Mouse (Mus musculus) MEL (cell line): Measurements from ENCODE around the gene Fyn. TPM values are rescaled to one million over a fixed set of nuclear protein-coding genes. Genes with fewer than 3 reads are reported as not detected.

Experiments used
- DNase-seq: peaks from one replicate; pipeline ENCODE4 v3.0.0; 2011; ENCODE audit warnings: low read depth, low spot score
- H3K27ac ChIP-seq: 2 replicates; pipeline ENCODE4 v1.5.1; 2012; ENCODE audit warnings: low read depth, mild to moderate bottlenecking, control low read depth, low read length, moderate library complexity; ENCODE audit not compliant: control insufficient read depth
- H3K27me3 ChIP-seq, 2 experiments: fragments of 150-350 bp in 1 of 2; sonication (generic) in 1 of 2; 2 replicates each; pipeline ENCODE4 v1.6.1; 2012; ENCODE audit warnings: low read length in 2 of 2, mild to moderate bottlenecking in 2 of 2, improper control_type of control experiment in 1 of 2, moderate library complexity in 1 of 2; ENCODE audit not compliant: insufficient read depth in 2 of 2, control insufficient read depth in 1 of 2
- H3K36me3 ChIP-seq, 2 experiments: 2 replicates each; pipeline ENCODE4 v1.6.1; 2012 to 2014; ENCODE audit warnings: low read length in 2 of 2, improper control_type of control experiment in 1 of 2, inconsistent platforms in 1 of 2, mild to moderate bottlenecking in 1 of 2; ENCODE audit not compliant: insufficient read depth in 2 of 2, control insufficient read depth in 1 of 2
- H3K4me1 ChIP-seq, 2 experiments: fragments of 150-350 bp in 1 of 2; sonication (generic) in 1 of 2; 2 replicates each; pipeline ENCODE4 v1.6.1; 2012; ENCODE audit warnings: low read length in 2 of 2, improper control_type of control experiment in 1 of 2, mild to moderate bottlenecking in 1 of 2; ENCODE audit not compliant: insufficient read depth in 2 of 2, control insufficient read depth in 1 of 2
- H3K4me3 ChIP-seq, 2 experiments: fragments of 150-350 bp in 1 of 2; sonication (generic) in 1 of 2; 2 replicates each; pipeline ENCODE4 v1.5.1; 2012; ENCODE audit warnings: low read depth in 2 of 2, low read length in 2 of 2, mild to moderate bottlenecking in 2 of 2, moderate library complexity in 2 of 2, control low read depth in 1 of 2, improper control_type of control experiment in 1 of 2; ENCODE audit not compliant: control insufficient read depth in 1 of 2, insufficient read depth in 1 of 2
- H3K79me2 ChIP-seq: 2 replicates; pipeline ENCODE4 v1.6.1; 2012; ENCODE audit warnings: mild to moderate bottlenecking, low read length, moderate library complexity; ENCODE audit not compliant: control insufficient read depth, poor library complexity, insufficient read depth
- H3K9ac ChIP-seq: 2 replicates; pipeline ENCODE4 v1.6.1; 2012; ENCODE audit warnings: low read depth, mild to moderate bottlenecking, control low read depth, low read length, moderate library complexity; ENCODE audit not compliant: control insufficient read depth, poor library complexity, severe bottlenecking
- H3K9me3 ChIP-seq: fragments of 150-350 bp; sonication (generic); replicated peaks from 2 replicates; pipeline ENCODE4 v1.6.1; 2012; ENCODE audit warnings: mild to moderate bottlenecking, low read length, improper control_type of control experiment, moderate library complexity; ENCODE audit not compliant: insufficient read depth
- BHLHE40 ChIP-seq: IDR thresholded peaks from 2 replicates; pipeline ENCODE4 v1.6.1; 2012; ENCODE audit warnings: low read depth, mild to moderate bottlenecking, inconsistent platforms, low read length, improper control_type of control experiment, borderline replicate concordance
- CHD1 ChIP-seq: IDR thresholded peaks from 2 replicates; pipeline ENCODE4 v1.6.1; 2012; ENCODE audit warnings: low read depth, mild to moderate bottlenecking, inconsistent platforms, low read length, improper control_type of control experiment
- CHD2 ChIP-seq: IDR thresholded peaks from 2 replicates; pipeline ENCODE4 v1.6.1; 2011; ENCODE audit warnings: low read length, improper control_type of control experiment
- CTCF ChIP-seq, 3 experiments: IDR thresholded peaks in 2 of 3; conservative IDR thresholded peaks in 1 of 3; 2 replicates each; pipeline ENCODE4 v1.5.1; 2011 to 2012; ENCODE audit warnings: low read length in 3 of 3, low read depth in 2 of 3, mild to moderate bottlenecking in 2 of 3, improper control_type of control experiment in 1 of 3, inconsistent platforms in 1 of 3, mixed read lengths in 1 of 3, moderate library complexity in 1 of 3; ENCODE audit not compliant: control insufficient read depth in 1 of 3, insufficient read depth in 1 of 3, poor library complexity in 1 of 3, severe bottlenecking in 1 of 3
- EP300 ChIP-seq, 2 experiments: IDR thresholded peaks; 2 replicates each; pipeline ENCODE4 v1.6.1; 2011; ENCODE audit warnings: improper control_type of control experiment in 2 of 2, low read length in 2 of 2, low read depth in 1 of 2, mild to moderate bottlenecking in 1 of 2
- GATA1 ChIP-seq: IDR thresholded peaks from 2 replicates; pipeline ENCODE4 v1.6.1; 2011; ENCODE audit warnings: low read depth, low read length, improper control_type of control experiment
- MAFK ChIP-seq: IDR thresholded peaks from 2 replicates; pipeline ENCODE4 v1.6.1; 2011; ENCODE audit warnings: low read depth, mild to moderate bottlenecking, low read length, improper control_type of control experiment, borderline replicate concordance
- MAX ChIP-seq: IDR thresholded peaks from 2 replicates; pipeline ENCODE4 v1.6.1; 2011; ENCODE audit warnings: low read length, improper control_type of control experiment
- MAZ ChIP-seq: IDR thresholded peaks from 2 replicates; pipeline ENCODE4 v1.6.1; 2012; ENCODE audit warnings: low read depth, mild to moderate bottlenecking, inconsistent platforms, low read length, improper control_type of control experiment
- NRF1 ChIP-seq: IDR thresholded peaks from 2 replicates; pipeline ENCODE4 v1.6.1; 2014; ENCODE audit warnings: low read depth, mild to moderate bottlenecking, inconsistent platforms, low read length, improper control_type of control experiment, moderate library complexity; ENCODE audit not compliant: poor library complexity, insufficient read depth, severe bottlenecking
- POLR2AphosphoS2 ChIP-seq: IDR thresholded peaks from 2 replicates; pipeline ENCODE4 v1.6.1; 2011; ENCODE audit warnings: low read length, improper control_type of control experiment
- POLR2AphosphoS5 ChIP-seq: IDR thresholded peaks from 2 replicates; pipeline ENCODE4 v1.6.1; 2012; ENCODE audit warnings: low read depth, borderline replicate concordance, mild to moderate bottlenecking, inconsistent platforms, low read length, moderate library complexity, mixed read lengths
- RAD21 ChIP-seq: IDR thresholded peaks from 2 replicates; pipeline ENCODE4 v1.6.1; 2011; ENCODE audit warnings: mild to moderate bottlenecking, low read depth, low read length, improper control_type of control experiment
- SIN3A ChIP-seq: IDR thresholded peaks from 2 replicates; pipeline ENCODE4 v1.6.1; 2012; ENCODE audit warnings: low read length, improper control_type of control experiment, inconsistent platforms
- TCF12 ChIP-seq: IDR thresholded peaks from 2 replicates; pipeline ENCODE4 v1.6.1; 2014; ENCODE audit warnings: low read depth, mild to moderate bottlenecking, inconsistent platforms, low read length, improper control_type of control experiment, moderate library complexity
- UBTF ChIP-seq: IDR thresholded peaks from 2 replicates; pipeline ENCODE4 v1.6.1; 2012; ENCODE audit warnings: low read depth, mild to moderate bottlenecking, inconsistent platforms, low read length, improper control_type of control experiment, moderate library complexity, borderline replicate concordance; ENCODE audit not compliant: insufficient read depth
- USF1 ChIP-seq: IDR thresholded peaks from 2 replicates; pipeline ENCODE4 v1.6.1; 2014; ENCODE audit warnings: low read depth, mild to moderate bottlenecking, inconsistent platforms, low read length, improper control_type of control experiment, moderate library complexity
- USF2 ChIP-seq, 2 experiments: IDR thresholded peaks; 2 replicates each; pipeline ENCODE4 v1.6.1; 2011 to 2012; ENCODE audit warnings: improper control_type of control experiment in 2 of 2, low read length in 2 of 2, borderline replicate concordance in 1 of 2, inconsistent platforms in 1 of 2, low read depth in 1 of 2, mild to moderate bottlenecking in 1 of 2; ENCODE audit not compliant: insufficient read depth in 1 of 2
- ZC3H11A ChIP-seq: IDR thresholded peaks from 2 replicates; pipeline ENCODE4 v1.6.1; 2012; ENCODE audit warnings: low read depth, mild to moderate bottlenecking, inconsistent platforms, low read length, improper control_type of control experiment
- ZKSCAN1 ChIP-seq: IDR thresholded peaks from 2 replicates; pipeline ENCODE4 v1.6.1; 2012; ENCODE audit warnings: low read depth, mild to moderate bottlenecking, inconsistent platforms, low read length, improper control_type of control experiment, moderate library complexity
- ZMIZ1 ChIP-seq: IDR thresholded peaks from 2 replicates; pipeline ENCODE4 v1.6.1; 2012; ENCODE audit warnings: low read depth, mild to moderate bottlenecking, inconsistent platforms, low read length, improper control_type of control experiment, moderate library complexity
- ZNF384 ChIP-seq: IDR thresholded peaks from 2 replicates; pipeline ENCODE4 v1.6.1; 2012; ENCODE audit warnings: low read depth, mild to moderate bottlenecking, inconsistent platforms, low read length, improper control_type of control experiment
- polyA plus RNA-seq, 2 experiments: library from polyadenylated mRNA; stranded (reverse) in 1 of 2; unstranded in 1 of 2; fragments of >175 nt in 1 of 2; fragments of >200 nt in 1 of 2; gene quantifications; 2 replicates each; pipeline versions ENCODE4 v1.2.1 to v1.2.4; 2012; ENCODE audit warnings: low replicate concordance in 2 of 2, low read depth in 1 of 2; ENCODE audit not compliant: insufficient read length in 2 of 2, insufficient read depth in 1 of 2, missing spikeins in 1 of 2
- total RNA-seq: library from RNA; depleted of rRNA; stranded (reverse); fragments of 300-350 nt; gene quantifications from 2 replicates; pipeline ENCODE4 v1.2.3, GENCODE M21; 2012

Gene Fyn
- total and polyA plus RNA-seq, 3 experiments = 0.03 TPM; not detected in 2

DNA sequence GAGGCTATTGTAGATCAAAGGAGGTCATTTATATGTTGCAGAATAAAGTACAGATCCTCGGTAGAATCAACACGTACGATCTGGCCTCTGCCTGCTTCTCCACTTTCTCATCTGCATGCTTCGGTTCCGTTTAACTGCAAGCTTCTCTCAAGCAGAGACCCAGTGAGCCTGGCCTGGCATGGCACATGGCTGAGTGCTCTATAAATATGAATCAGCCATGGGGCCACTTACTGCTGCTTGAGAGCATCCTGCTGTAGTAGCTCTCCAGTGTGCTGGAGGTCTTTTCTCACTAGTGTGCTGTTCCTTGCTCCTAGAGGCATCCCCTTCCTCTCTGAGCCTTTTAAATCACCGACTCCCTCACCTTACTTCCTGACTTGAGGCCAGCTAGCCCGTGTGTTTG lies 130.0 kb downstream of the Fyn start:
- no peaks in the 10 kb centered on the region for H3K79me2 ChIP-seq
- no peak overlapping the region for H3K4me3 ChIP-seq
- no peak overlapping the region for H3K27ac ChIP-seq
- TF ChIP-seq SIN3A = no peak
- no peak for TF ChIP-seq POLR2AphosphoS2
- no peak for TF ChIP-seq USF1
- no peak for TF ChIP-seq CHD1
- TF ChIP-seq CHD2 = no peak
- TF ChIP-seq MAZ = no peak
- TF ChIP-seq ZC3H11A = no peak
- no peak for TF ChIP-seq ZMIZ1
- TF ChIP-seq ZKSCAN1 = no peak
- TF ChIP-seq POLR2AphosphoS5 = no peak
- no peak for TF ChIP-seq UBTF
- no peak for TF ChIP-seq USF2 (IDR thresholded peaks at IDR 0.05; ENCODE audit: borderline replicate concordance in 1 of 2, insufficient read depth in 1 of 2, low read depth in 1 of 2, low read length in 2 of 2)
- TF ChIP-seq BHLHE40 = no peak
- TF ChIP-seq TCF12 = no peak
- no peak for TF ChIP-seq CTCF (IDR thresholded peaks at IDR 0.05 in 2 of 3, conservative IDR thresholded peaks at IDR 0.05 in 1 of 3; ENCODE audit: control insufficient read depth in 1 of 3, insufficient read depth in 1 of 3, low read depth in 2 of 3, low read length in 3 of 3, poor library complexity in 1 of 3, severe bottlenecking in 1 of 3)
- H3K27me3 ChIP-seq = no peaks in the 10 kb centered on the region
- no peaks in the 10 kb centered on the region for H3K36me3 ChIP-seq
- no peaks in the 10 kb centered on the region for H3K9me3 ChIP-seq
- DNase-seq = no peak
- H3K9ac ChIP-seq = no peak overlapping the region
- H3K4me1 ChIP-seq = no peaks in the 10 kb centered on the region

DNA sequence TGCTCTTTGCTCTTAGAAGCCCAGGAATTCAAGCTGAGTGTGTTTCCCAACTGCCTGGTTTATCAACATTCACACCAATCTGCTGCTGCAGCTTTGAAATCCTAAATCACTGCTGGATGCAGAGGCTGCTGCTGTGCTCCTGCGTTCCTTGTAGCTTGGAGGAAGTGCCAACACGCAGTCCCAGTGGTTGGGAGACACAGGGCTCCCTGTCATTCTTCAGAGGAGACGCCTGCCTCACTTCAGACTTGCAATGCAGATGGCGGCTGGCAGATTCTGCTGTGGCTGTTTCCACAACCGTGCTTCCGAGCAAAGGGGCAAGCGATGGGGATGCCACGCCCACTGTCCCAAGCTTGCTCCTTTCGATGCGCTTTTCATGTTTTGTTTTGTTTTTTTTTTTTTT lies 132.9 kb downstream of the Fyn start:
- Histone ChIP-seq H3K27me3 (no peaks in the 10 kb centered on the region), H3K9me3 (no peaks in the 10 kb centered on the region), H3K4me3 (no peak overlapping the region), H3K9ac (no peak overlapping the region), H3K27ac (no peak overlapping the region), H3K4me1 (no peaks in the 10 kb centered on the region), H3K36me3 (no peaks in the 10 kb centered on the region), H3K79me2 (no peaks in the 10 kb centered on the region)
- DNase-seq = no peak
- no peak for TF ChIP-seq EP300 (IDR thresholded peaks at IDR 0.05; ENCODE audit: low read depth in 1 of 2, low read length in 2 of 2)
- TF ChIP-seq ZC3H11A = no peak
- no peak for TF ChIP-seq ZNF384
- TF ChIP-seq UBTF = no peak
- no peak for TF ChIP-seq BHLHE40
- no peak for TF ChIP-seq NRF1
- TF ChIP-seq MAFK = no peak
- no peak for TF ChIP-seq USF2 (IDR thresholded peaks at IDR 0.05; ENCODE audit: borderline replicate concordance in 1 of 2, insufficient read depth in 1 of 2, low read depth in 1 of 2, low read length in 2 of 2)
- no peak for TF ChIP-seq RAD21
- no peak for TF ChIP-seq POLR2AphosphoS5
- TF ChIP-seq CHD1 = no peak
- TF ChIP-seq MAZ = no peak
- no peak for TF ChIP-seq MAX
- TF ChIP-seq GATA1 = no peak
